Mouse (Mus musculus) neutrophil, adult 5-6 weeks (primary cell): ENCODE data around the gene Nadsyn1. TPM values are rescaled to one million over a fixed set of nuclear protein-coding genes. Genes with fewer than 3 reads are reported as not detected.

Experiments
- ATAC-seq: fragments of 151-379, 151-347 bp; 2 replicates; pipeline ENCODE4 v1.8.0; 2017; ENCODE audit warnings: mild to moderate bottlenecking, moderate TSS enrichment; ENCODE audit not compliant: insufficient number of reproducible peaks, poor library complexity, low FRiP score, severe bottlenecking; ENCODE audit errors: extremely low read depth
- total RNA-seq: library from RNA; stranded (forward); fragments of 200-1000 nt; gene quantifications from 2 replicates; pipeline ENCODE4 v1.2.3, GENCODE M21; 2017

Nadsyn1 gene
- total RNA-seq, 1 experiment from 2014 or later = 21.8 TPM

GRCm38 (mm10) chr7:143757027-143757390 is 65.6 kb downstream of the Nadsyn1 start:
- peak; percentile 83 for ATAC-seq

DNA sequence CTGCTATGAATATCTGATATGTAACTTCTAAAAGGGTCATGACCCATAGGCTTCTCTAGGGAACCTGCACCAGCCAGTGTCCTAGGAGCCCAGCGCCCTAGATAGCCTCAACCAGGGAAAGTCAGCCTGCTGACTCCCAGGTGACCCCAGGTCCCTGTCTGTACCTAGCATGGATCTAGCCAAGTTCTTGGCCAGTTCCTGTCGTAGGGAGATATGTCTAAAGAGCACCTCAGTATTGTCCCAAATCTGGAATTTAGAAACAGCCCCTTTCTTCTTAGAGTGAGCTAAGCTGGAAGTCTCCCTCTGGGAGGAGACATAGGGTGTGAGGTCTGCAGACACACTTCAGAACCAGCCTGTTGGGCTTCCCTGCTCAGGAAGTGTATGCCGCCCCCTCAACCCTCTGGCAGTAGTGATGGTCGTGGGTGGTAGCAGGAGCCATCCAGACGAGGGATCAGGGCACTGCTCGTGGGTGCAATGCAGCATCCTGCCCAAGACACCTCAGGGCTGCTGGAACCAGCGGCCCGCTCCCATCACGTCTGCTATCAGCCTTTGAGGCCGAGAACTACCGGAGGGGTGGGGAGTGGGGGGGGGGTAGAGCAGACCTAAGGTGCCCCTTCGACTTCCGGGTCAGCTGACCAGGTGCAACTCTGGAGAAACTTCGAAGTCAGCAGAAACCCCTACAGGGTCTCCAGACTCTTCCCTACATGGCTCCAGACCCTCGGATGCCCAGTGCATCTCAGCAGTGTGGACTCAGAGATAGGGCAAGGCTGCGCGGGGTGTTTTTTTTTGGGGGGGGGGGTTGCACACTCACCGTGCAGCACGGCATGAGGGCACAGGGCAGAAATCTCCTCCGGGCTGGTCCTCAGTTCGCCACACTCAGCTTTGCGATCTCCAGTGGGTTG is 66.3 kb downstream of the Nadsyn1 start, which contains the start of gene Osbpl5:
Gene Osbpl5, minus strand, starts transcription at position 861 of the 902 bp plus-strand sequence.
- ATAC-seq = no peak

- no peak for ATAC-seq
Measured at GRCm38 (mm10) chr7:143755357-143756124, 67.1 kb downstream of the Nadsyn1 start.

GRCm38 (mm10) chr7:143753990-143754715 is 68.5 kb downstream of the Nadsyn1 start:
- ATAC-seq = peak; percentile 38; the same call in 1 of the 2 replicates

DNA sequence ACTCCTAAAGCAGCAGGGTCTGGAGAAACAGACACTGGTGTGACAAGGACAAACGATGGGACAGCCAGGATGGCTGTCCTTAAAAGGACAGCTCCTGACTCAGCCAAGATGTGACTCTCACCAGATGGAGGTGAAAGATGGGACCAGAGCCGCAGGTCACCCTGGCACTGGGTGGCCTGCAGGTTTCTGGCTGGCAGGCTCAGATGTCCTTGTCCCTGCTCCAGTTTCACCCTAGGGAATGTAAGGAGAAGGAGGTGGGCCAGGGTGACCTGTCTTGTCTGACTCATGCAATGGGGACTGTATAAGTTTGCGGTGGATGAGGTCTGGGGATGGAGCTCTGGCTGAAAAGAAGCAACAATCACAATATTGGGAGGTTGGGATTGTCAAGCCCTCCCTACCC is 70.0 kb downstream of the Nadsyn1 start:
- ATAC-seq = no peak

GRCm38 (mm10) chr7:143752056-143752455 is 70.6 kb downstream of the Nadsyn1 start:
- ATAC-seq = no peak

GRCm38 (mm10) chr7:143751380-143751779 is 71.3 kb downstream of the Nadsyn1 start:
- ATAC-seq = no peak

- no peak for ATAC-seq
Measured at GRCm38 (mm10) chr7:143749045-143749444, 73.6 kb downstream of the Nadsyn1 start.

- peak; percentile 71; the same call in 1 of the 2 replicates for ATAC-seq
Measured at GRCm38 (mm10) chr7:143748041-143748868, 74.4 kb downstream of the Nadsyn1 start.

Other genes with a start within 250 kb of the Nadsyn1 start
- 63.9 and 78.8 TPM in 2 replicates for gene Cars, start 222.8 kb downstream of the Nadsyn1 start, total RNA-seq
- gene Tnfrsf26, start 194.1 kb downstream of the Nadsyn1 start, total RNA-seq = 19.0 and 20.9 TPM in 2 replicates
- gene Tnfrsf22, start 173.2 kb downstream of the Nadsyn1 start, total RNA-seq = 2.1 TPM in 2 replicates
- gene Tnfrsf23, start 137.0 kb downstream of the Nadsyn1 start, total RNA-seq = 8.6 and 10.1 TPM in 2 replicates
- gene Osbpl5, start 65.9 kb downstream of the Nadsyn1 start, total RNA-seq = 27.0 and 36.1 TPM in 2 replicates
- not detected in 2 replicates for gene Mrgprg, start 55.9 kb downstream of the Nadsyn1 start, total RNA-seq
- gene Mrgpre, start 38.3 kb downstream of the Nadsyn1 start, total RNA-seq = 2.7 and 3.8 TPM in 2 replicates
- gene Dhcr7, start 296 bp upstream of the Nadsyn1 start, total RNA-seq = 6.9 and 10.1 TPM in 2 replicates
- gene Gm498, start 44.0 kb upstream of the Nadsyn1 start, total RNA-seq = not detected in 2 replicates
- not detected in 2 replicates for gene Shank2, start 179.1 kb upstream of the Nadsyn1 start, total RNA-seq